Mouse (Mus musculus): ENCODE data around the gene Rab3ip.
A peak's percentile ranks its signal among the peaks of the same experiment; 100 is the strongest.

Rab3ip gene

GRCm38 (mm10) chr10:116950009-116950769 is at the start of gene Rab3ip:
TSS of gene Rab3ip (minus strand) at chr10:116950769.
- peak; percentile 80 for DNase-seq (ENCODE audit: low read depth, low spot score)

- DNase-seq (ENCODE audit: low read depth, low spot score), result no peak
Observed at GRCm38 (mm10) chr10:116998716-116999455, 48.3 kb upstream of the Rab3ip start.

- no peak for DNase-seq (ENCODE audit: low read depth, low spot score)
Observed at GRCm38 (mm10) chr10:116996236-116996600, 45.6 kb upstream of the Rab3ip start.

GRCm38 (mm10) chr10:116995584-116996235 is 45.1 kb upstream of the Rab3ip start:
- no peak for DNase-seq (ENCODE audit: low read depth, low spot score)

GRCm38 (mm10) chr10:116995162-116995561 is 44.6 kb upstream of the Rab3ip start:
- DNase-seq (ENCODE audit: low read depth, low spot score), result no peak

GRCm38 (mm10) chr10:116993971-116994370 is 43.4 kb upstream of the Rab3ip start:
- DNase-seq (ENCODE audit: low read depth, low spot score), result no peak

- DNase-seq (ENCODE audit: low read depth, low spot score), result no peak
Observed at GRCm38 (mm10) chr10:116986264-116987082, 35.9 kb upstream of the Rab3ip start, which contains the start of gene Best3. TSS of gene Best3 (plus strand) at chr10:116986314.

GRCm38 (mm10) chr10:116984836-116985235 is 34.3 kb upstream of the Rab3ip start:
- DNase-seq (ENCODE audit: low read depth, low spot score), result no peak

GRCm38 (mm10) chr10:116982526-116982925 is 32.0 kb upstream of the Rab3ip start:
- DNase-seq (ENCODE audit: low read depth, low spot score), result no peak

GRCm38 (mm10) chr10:116980888-116981287 is 30.3 kb upstream of the Rab3ip start:
- DNase-seq (ENCODE audit: low read depth, low spot score), result peak; percentile 43

- DNase-seq (ENCODE audit: low read depth, low spot score), result no peak
Observed at GRCm38 (mm10) chr10:116980273-116980672, 29.7 kb upstream of the Rab3ip start.

GRCm38 (mm10) chr10:116978841-116979240 is 28.3 kb upstream of the Rab3ip start:
- no peak for DNase-seq (ENCODE audit: low read depth, low spot score)

GRCm38 (mm10) chr10:116977858-116978257 is 27.3 kb upstream of the Rab3ip start:
- no peak for DNase-seq (ENCODE audit: low read depth, low spot score)

GRCm38 (mm10) chr10:116977455-116977854 is 26.9 kb upstream of the Rab3ip start:
- no peak for DNase-seq (ENCODE audit: low read depth, low spot score)

- DNase-seq (ENCODE audit: low read depth, low spot score), result no peak
Observed at GRCm38 (mm10) chr10:116972509-116972908, 21.9 kb upstream of the Rab3ip start, which contains the start of gene Gm10271. TSS of gene Gm10271 (minus strand) at chr10:116972609.

- no peak for DNase-seq (ENCODE audit: low read depth, low spot score)
Observed at GRCm38 (mm10) chr10:116968741-116969140, 18.2 kb upstream of the Rab3ip start.

GRCm38 (mm10) chr10:116966065-116966464 is 15.5 kb upstream of the Rab3ip start:
- DNase-seq (ENCODE audit: low read depth, low spot score), result no peak

GRCm38 (mm10) chr10:116965297-116965696 is 14.7 kb upstream of the Rab3ip start:
- no peak for DNase-seq (ENCODE audit: low read depth, low spot score)

GRCm38 (mm10) chr10:116964571-116964970 is 14.0 kb upstream of the Rab3ip start:
- no peak for DNase-seq (ENCODE audit: low read depth, low spot score)

- peak; percentile 26 for DNase-seq (ENCODE audit: low read depth, low spot score)
Observed at GRCm38 (mm10) chr10:116964084-116964483, 13.5 kb upstream of the Rab3ip start.

GRCm38 (mm10) chr10:116962803-116963202 is 12.2 kb upstream of the Rab3ip start:
- peak; percentile 74 for DNase-seq (ENCODE audit: low read depth, low spot score)
